Mouse (Mus musculus) olfactory bulb, adult 2 months (tissue): ENCODE results near the gene Gpr182.

Source experiments
- CTCF ChIP-seq: fragments of 200-500 bp; IDR thresholded peaks from 2 replicates; pipeline ENCODE4 v1.5.1; 2012; ENCODE audit warnings: low read depth, mild to moderate bottlenecking, low read length, moderate library complexity; ENCODE audit not compliant: insufficient read depth
- POLR2A ChIP-seq: fragments of 200-500 bp; IDR thresholded peaks from 2 replicates; pipeline ENCODE4 v1.6.1; 2012; ENCODE audit warnings: mild to moderate bottlenecking, low read depth, low read length, moderate library complexity; ENCODE audit not compliant: insufficient read depth

- TF ChIP-seq CTCF: no peak
- no peak for TF ChIP-seq POLR2A
Observed at GRCm38 (mm10) chr10:127748847-127749612, 2.5 kb downstream of the Gpr182 start.
